Mouse (Mus musculus): ENCODE measurements around the gene Olfr1461.

The Olfr1461 gene

DNA sequence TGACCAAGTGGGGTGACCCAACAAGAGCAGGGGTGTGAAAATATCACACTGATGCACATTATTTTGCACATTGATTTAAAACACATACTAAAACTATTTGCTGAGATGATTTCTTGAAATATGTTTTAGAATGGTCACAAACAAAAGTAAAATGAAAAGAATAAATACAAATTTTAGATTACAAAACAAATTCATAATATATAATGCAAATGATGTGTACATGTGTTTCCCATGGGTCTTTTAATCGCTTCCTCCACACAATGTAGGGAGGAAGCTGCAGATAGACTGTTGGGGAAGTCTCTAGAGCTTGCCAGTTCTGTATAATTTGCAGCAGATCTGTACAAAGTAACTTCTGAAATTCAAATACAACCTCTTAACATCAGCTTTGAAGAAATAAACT, at the start of gene Olfr1461:
Gene Olfr1461, plus strand, starts transcription at position 301 of the 400 bp plus-strand sequence.
- no peak for DNase-seq (ENCODE audit: low read depth, low spot score)

DNA sequence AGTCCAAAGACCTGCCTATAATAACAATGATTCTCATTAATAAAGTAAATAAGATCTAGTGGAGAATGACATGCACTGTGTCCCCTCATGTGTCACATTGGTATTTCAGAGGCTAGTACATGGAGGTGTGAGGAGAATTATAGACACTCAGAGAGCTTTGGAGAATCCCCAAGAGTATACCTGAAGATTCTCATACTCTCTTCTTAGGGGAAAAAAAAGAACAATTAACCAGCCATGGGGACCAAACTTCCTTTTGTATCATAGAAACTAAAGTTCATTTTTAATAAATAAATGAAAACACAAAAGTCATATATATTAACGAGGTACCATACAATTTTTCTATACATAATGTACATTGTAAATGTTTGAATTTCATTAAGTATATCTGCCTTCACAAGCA, 13.4 kb upstream of the Olfr1461 start, which contains the start of gene Olfr1459:
Gene Olfr1459, minus strand, starts transcription at position 101 of the 400 bp plus-strand sequence.
- no peak for DNase-seq (ENCODE audit: low read depth, low spot score)

DNA sequence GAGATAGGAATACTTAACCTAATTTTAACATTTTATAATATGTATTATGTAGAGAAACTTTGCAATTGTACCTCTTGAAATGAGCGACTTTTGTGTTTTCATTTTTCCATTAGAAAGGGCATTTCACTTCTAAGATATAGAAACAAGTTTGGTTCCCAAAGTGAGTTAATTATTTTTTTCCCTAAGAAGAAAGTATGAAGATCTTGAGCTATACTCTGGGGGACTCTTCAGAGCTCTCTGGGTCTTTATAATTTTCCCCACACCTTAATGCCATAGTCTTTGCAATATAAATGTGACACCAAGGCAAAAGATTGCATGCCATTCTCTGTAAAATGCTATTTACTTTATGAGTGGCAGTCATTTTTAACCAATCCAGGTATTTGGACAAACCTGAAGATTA, 22.6 kb downstream of the Olfr1461 start, which contains the start of gene Olfr1462:
Gene Olfr1462, plus strand, starts transcription at position 301 of the 400 bp plus-strand sequence.
- no peak for DNase-seq (ENCODE audit: low read depth, low spot score)
